Comparison of ENCODE assay signal across 19 mouse cellular contexts in the genomic region with DNA sequence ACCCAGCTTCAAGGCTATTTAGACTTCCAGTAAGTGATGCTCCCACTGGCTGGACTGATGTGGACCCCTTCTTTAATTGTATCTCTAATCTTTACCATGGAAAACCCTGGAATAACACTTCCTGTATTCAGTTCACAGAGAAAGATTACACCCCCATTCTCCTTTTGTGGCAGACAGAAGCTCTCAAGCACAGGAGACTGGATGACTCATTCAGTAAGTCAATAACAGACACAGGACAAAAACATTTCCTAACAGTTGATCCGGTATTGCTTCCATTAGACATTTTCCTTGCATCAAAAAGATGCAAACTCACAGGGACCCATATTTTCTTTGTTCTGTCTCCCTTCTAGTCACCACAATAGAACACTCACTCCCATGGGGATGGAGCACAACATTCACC.
"Had no signal": no experiment of that assay in that cellular context is flagged by ENCODE, and none has a peak within 500 bp of the region (broad histone marks: within the 10 kb centered on the region; RNA-seq: fewer than 3 reads in every experiment).

No protein-coding gene starts in this region.

- H3K36me3 ChIP-seq: lung, embryonic 15.5 days; midbrain, embryonic 12.5 days; midbrain, embryonic 15.5 days; neural tube, embryonic 12.5 days; neural tube, embryonic 15.5 days had no signal

- H3K27me3 ChIP-seq: lung, embryonic 15.5 days; midbrain, embryonic 12.5 days; midbrain, embryonic 15.5 days; neural tube, embryonic 12.5 days; neural tube, embryonic 15.5 days had no signal

- ATAC-seq: midbrain, embryonic 15.5 days had no signal

- H3K4me2 ChIP-seq: lung, embryonic 15.5 days; midbrain, embryonic 12.5 days; midbrain, embryonic 15.5 days; neural tube, embryonic 12.5 days; neural tube, embryonic 15.5 days had no signal

- H3K9ac ChIP-seq: liver, embryonic 14.5 days; lung, embryonic 15.5 days; midbrain, embryonic 12.5 days; midbrain, embryonic 15.5 days; neural tube, embryonic 12.5 days; neural tube, embryonic 15.5 days had no signal

- H3K27ac ChIP-seq: layer of hippocampus, adult 2 months; left cerebral cortex, adult 2 months; liver, embryonic 14.5 days; lung, embryonic 15.5 days; macrophage; midbrain, embryonic 12.5 days; midbrain, embryonic 15.5 days; neural tube, embryonic 12.5 days; neural tube, embryonic 15.5 days; stomach, postnatal 0 days had no signal

- H3K9me3 ChIP-seq: lung, embryonic 15.5 days; midbrain, embryonic 12.5 days; midbrain, embryonic 15.5 days; neural tube, embryonic 12.5 days; neural tube, embryonic 15.5 days had no signal

- H3K4me1 ChIP-seq: midbrain, embryonic 12.5 days; midbrain, embryonic 15.5 days; neural tube, embryonic 12.5 days; neural tube, embryonic 15.5 days had no signal

- DNase-seq: kidney, adult 18-20 months; kidney, adult 9 months; kidney, postnatal 25 days; layer of hippocampus, postnatal 36 days; lung, adult 18-20 months; right cerebral cortex, adult 18-20 months; right cerebral cortex, postnatal 14 days; right cerebral cortex, postnatal 4 days; thymus, postnatal 36 days had no signal

- H3K4me3 ChIP-seq: layer of hippocampus, adult 2 months; left cerebral cortex, adult 2 months; lung, embryonic 15.5 days; midbrain, embryonic 12.5 days; midbrain, embryonic 15.5 days; neural tube, embryonic 12.5 days; neural tube, embryonic 15.5 days had no signal
